Mouse (Mus musculus): Measurements from ENCODE around the gene Pif1. TPM values are rescaled to one million over a fixed set of nuclear protein-coding genes. Genes with fewer than 3 reads are reported as not detected.

Gene Pif1
- polyA plus RNA-seq, 1 experiment from 2014 or later: 2.1 TPM

- H3K4me1 ChIP-seq (ENCODE audit: control insufficient read depth, insufficient read depth, low read length): no peaks in the 10 kb centered on the region
- 71% methylated on average over 4 of the region's 4 CpGs for WGBS
- ATAC-seq: no peak
Measured at GRCm38 (mm10) chr9:65547844-65548243, 39.1 kb upstream of the Pif1 start.

GRCm38 (mm10) chr9:65548311-65548710, 38.6 kb upstream of the Pif1 start:
- H3K27me3 ChIP-seq (ENCODE audit: control insufficient read depth, insufficient read depth, low read depth, low read length): no peaks in the 10 kb centered on the region
- H3K4me1 ChIP-seq (ENCODE audit: control insufficient read depth, insufficient read depth, low read length): no peaks in the 10 kb centered on the region
- H3K4me3 ChIP-seq (ENCODE audit: low read depth, low read length): no peak overlapping the region
- no peaks in the 10 kb centered on the region for H3K9me3 ChIP-seq (replicated peaks; ENCODE audit: control insufficient read depth, low read length, poor library complexity, severe bottlenecking)
- no peaks in the 10 kb centered on the region for H3K36me3 ChIP-seq (ENCODE audit: control insufficient read depth, insufficient read depth, low read length)
- H3K4me2 ChIP-seq (ENCODE audit: low read length): no peak overlapping the region
- no peak overlapping the region for H3K27ac ChIP-seq (ENCODE audit: low read length)
- 60% methylated on average over 8 of the region's 8 CpGs for WGBS
- peak overlapping the region; percentile 14; the same call in 1 of the 2 replicates for H3K9ac ChIP-seq (ENCODE audit: low read depth, low read length)
- ATAC-seq: no peak

More at GRCm38 (mm10) chr9:65547844-65548243, 39.1 kb upstream of the Pif1 start:
- Histone ChIP-seq H3K4me2 (ENCODE audit: low read length) (no peak overlapping the region), H3K9ac (ENCODE audit: low read depth, low read length) (no peak overlapping the region), H3K36me3 (ENCODE audit: control insufficient read depth, insufficient read depth, low read length) (no peaks in the 10 kb centered on the region), H3K9me3 (replicated peaks; ENCODE audit: control insufficient read depth, low read length, poor library complexity, severe bottlenecking) (no peaks in the 10 kb centered on the region), H3K27ac (ENCODE audit: low read length) (no peak overlapping the region), H3K27me3 (ENCODE audit: control insufficient read depth, insufficient read depth, low read depth, low read length) (no peaks in the 10 kb centered on the region), H3K4me3 (ENCODE audit: low read depth, low read length) (no peak overlapping the region)

GRCm38 (mm10) chr9:65549139-65549538, 37.8 kb upstream of the Pif1 start:
- Histone ChIP-seq H3K9me3 (replicated peaks; ENCODE audit: control insufficient read depth, low read length, poor library complexity, severe bottlenecking) (no peaks in the 10 kb centered on the region), H3K36me3 (ENCODE audit: control insufficient read depth, insufficient read depth, low read length) (no peaks in the 10 kb centered on the region), H3K27me3 (ENCODE audit: control insufficient read depth, insufficient read depth, low read depth, low read length) (no peaks in the 10 kb centered on the region), H3K4me1 (ENCODE audit: control insufficient read depth, insufficient read depth, low read length) (no peaks in the 10 kb centered on the region), H3K4me2 (ENCODE audit: low read length) (no peak overlapping the region), H3K4me3 (ENCODE audit: low read depth, low read length) (no peak overlapping the region), H3K9ac (ENCODE audit: low read depth, low read length) (no peak overlapping the region), H3K27ac (ENCODE audit: low read length) (no peak overlapping the region)
- ATAC-seq: no peak
- WGBS: 84% methylated on average over 3 of the region's 3 CpGs

- Histone ChIP-seq H3K36me3 (ENCODE audit: control insufficient read depth, insufficient read depth, low read length) (no peaks in the 10 kb centered on the region), H3K9ac (ENCODE audit: low read depth, low read length) (no peak overlapping the region), H3K27ac (ENCODE audit: low read length) (no peak overlapping the region), H3K4me2 (ENCODE audit: low read length) (no peak overlapping the region), H3K27me3 (ENCODE audit: control insufficient read depth, insufficient read depth, low read depth, low read length) (no peaks in the 10 kb centered on the region), H3K4me1 (ENCODE audit: control insufficient read depth, insufficient read depth, low read length) (no peaks in the 10 kb centered on the region), H3K9me3 (replicated peaks; ENCODE audit: control insufficient read depth, low read length, poor library complexity, severe bottlenecking) (no peaks in the 10 kb centered on the region), H3K4me3 (ENCODE audit: low read depth, low read length) (no peak overlapping the region)
- ATAC-seq: no peak
- WGBS: 87% methylated on average over 5 of the region's 5 CpGs
Measured at GRCm38 (mm10) chr9:65549643-65550042, 37.3 kb upstream of the Pif1 start.

- H3K9ac ChIP-seq (ENCODE audit: low read depth, low read length): no peak overlapping the region
- H3K36me3 ChIP-seq (ENCODE audit: control insufficient read depth, insufficient read depth, low read length): no peaks in the 10 kb centered on the region
- ATAC-seq: no peak
- no peaks in the 10 kb centered on the region for H3K27me3 ChIP-seq (ENCODE audit: control insufficient read depth, insufficient read depth, low read depth, low read length)
- no peaks in the 10 kb centered on the region for H3K4me1 ChIP-seq (ENCODE audit: control insufficient read depth, insufficient read depth, low read length)
- no peak overlapping the region for H3K27ac ChIP-seq (ENCODE audit: low read length)
- no peak overlapping the region for H3K4me3 ChIP-seq (ENCODE audit: low read depth, low read length)
- 16% methylated on average over 7 of the region's 7 CpGs for WGBS
- no peaks in the 10 kb centered on the region for H3K9me3 ChIP-seq (replicated peaks; ENCODE audit: control insufficient read depth, low read length, poor library complexity, severe bottlenecking)
- H3K4me2 ChIP-seq (ENCODE audit: low read length): no peak overlapping the region
Measured at GRCm38 (mm10) chr9:65550079-65550831, 36.7 kb upstream of the Pif1 start.

GRCm38 (mm10) chr9:65551035-65551434, 35.9 kb upstream of the Pif1 start:
- Histone ChIP-seq H3K4me2 (ENCODE audit: low read length) (no peak overlapping the region), H3K4me3 (ENCODE audit: low read depth, low read length) (no peak overlapping the region), H3K36me3 (ENCODE audit: control insufficient read depth, insufficient read depth, low read length) (no peaks in the 10 kb centered on the region), H3K27me3 (ENCODE audit: control insufficient read depth, insufficient read depth, low read depth, low read length) (no peaks in the 10 kb centered on the region), H3K9ac (ENCODE audit: low read depth, low read length) (no peak overlapping the region), H3K27ac (ENCODE audit: low read length) (no peak overlapping the region), H3K4me1 (ENCODE audit: control insufficient read depth, insufficient read depth, low read length) (no peaks in the 10 kb centered on the region), H3K9me3 (replicated peaks; ENCODE audit: control insufficient read depth, low read length, poor library complexity, severe bottlenecking) (no peaks in the 10 kb centered on the region)
- ATAC-seq: no peak
- WGBS: 49% methylated on average over 5 of the region's 5 CpGs

- ATAC-seq: no peak
- H3K9me3 ChIP-seq (replicated peaks; ENCODE audit: control insufficient read depth, low read length, poor library complexity, severe bottlenecking): no peaks in the 10 kb centered on the region
- 91% methylated on average over 5 of the region's 5 CpGs for WGBS
- no peaks in the 10 kb centered on the region for H3K36me3 ChIP-seq (ENCODE audit: control insufficient read depth, insufficient read depth, low read length)
- H3K27me3 ChIP-seq (ENCODE audit: control insufficient read depth, insufficient read depth, low read depth, low read length): no peaks in the 10 kb centered on the region
- H3K4me1 ChIP-seq (ENCODE audit: control insufficient read depth, insufficient read depth, low read length): no peaks in the 10 kb centered on the region
- no peak overlapping the region for H3K4me3 ChIP-seq (ENCODE audit: low read depth, low read length)
- no peak overlapping the region for H3K4me2 ChIP-seq (ENCODE audit: low read length)
- no peak overlapping the region for H3K27ac ChIP-seq (ENCODE audit: low read length)
- H3K9ac ChIP-seq (ENCODE audit: low read depth, low read length): no peak overlapping the region
Measured at GRCm38 (mm10) chr9:65552141-65552540, 34.8 kb upstream of the Pif1 start.

GRCm38 (mm10) chr9:65552711-65553110, 34.2 kb upstream of the Pif1 start:
- H3K4me2 ChIP-seq (ENCODE audit: low read length): no peak overlapping the region
- no peak overlapping the region for H3K4me3 ChIP-seq (ENCODE audit: low read depth, low read length)
- H3K9ac ChIP-seq (ENCODE audit: low read depth, low read length): no peak overlapping the region
- no peaks in the 10 kb centered on the region for H3K27me3 ChIP-seq (ENCODE audit: control insufficient read depth, insufficient read depth, low read depth, low read length)
- no peak overlapping the region for H3K27ac ChIP-seq (ENCODE audit: low read length)
- H3K9me3 ChIP-seq (replicated peaks; ENCODE audit: control insufficient read depth, low read length, poor library complexity, severe bottlenecking): no peaks in the 10 kb centered on the region
- H3K36me3 ChIP-seq (ENCODE audit: control insufficient read depth, insufficient read depth, low read length): no peaks in the 10 kb centered on the region
- 96% methylated on average over 2 of the region's 2 CpGs for WGBS
- H3K4me1 ChIP-seq (ENCODE audit: control insufficient read depth, insufficient read depth, low read length): no peaks in the 10 kb centered on the region
- ATAC-seq: no peak

GRCm38 (mm10) chr9:65555001-65555405, 32.0 kb upstream of the Pif1 start:
- H3K36me3 ChIP-seq (ENCODE audit: control insufficient read depth, insufficient read depth, low read length): no peaks in the 10 kb centered on the region
- H3K27me3 ChIP-seq (ENCODE audit: control insufficient read depth, insufficient read depth, low read depth, low read length): no peaks in the 10 kb centered on the region
- WGBS: 21% methylated on average over 5 of the region's 5 CpGs
- H3K9ac ChIP-seq (ENCODE audit: low read depth, low read length): no peak overlapping the region
- H3K9me3 ChIP-seq (replicated peaks; ENCODE audit: control insufficient read depth, low read length, poor library complexity, severe bottlenecking): no peaks in the 10 kb centered on the region
- H3K4me3 ChIP-seq (ENCODE audit: low read depth, low read length): no peak overlapping the region
- H3K4me2 ChIP-seq (ENCODE audit: low read length): no peak overlapping the region
- ATAC-seq: no peak
- H3K4me1 ChIP-seq (ENCODE audit: control insufficient read depth, insufficient read depth, low read length): no peaks in the 10 kb centered on the region
- no peak overlapping the region for H3K27ac ChIP-seq (ENCODE audit: low read length)
